Mouse (Mus musculus) megakaryocyte-erythroid progenitor cell, adult 5-6 weeks (primary cell): ENCODE results near the gene Fnbp1. TPM values are rescaled to one million over a fixed set of nuclear protein-coding genes. Genes with fewer than 3 reads are reported as not detected.

ENCODE experiments used
- ATAC-seq: replicated peaks from 2 replicates; pipeline ENCODE4 v1.8.0; 2016; ENCODE audit warnings: mild to moderate bottlenecking, inconsistent platforms; ENCODE audit not compliant: severe bottlenecking, poor library complexity, low FRiP score, low TSS enrichment
- total RNA-seq, 2 experiments: library from RNA; stranded (forward) in 1 of 2; stranded (reverse) in 1 of 2; fragments of 200-1000, 215-1000 nt in 1 of 2; fragments of >200 nt in 1 of 2; fragmentation: Nextera tagmentation in 1 of 2; gene quantifications; 2 replicates each; pipeline ENCODE4 v1.2.3; 2014 to 2017

Fnbp1 gene
- total RNA-seq, 2 experiments from 2014 or later: 30.7 to 36.4 TPM

- ATAC-seq: no peak
Measured at GRCm38 (mm10) chr2:31056070-31056469, 85.7 kb downstream of the Fnbp1 start.

GRCm38 (mm10) chr2:31053851-31054340, 87.9 kb downstream of the Fnbp1 start:
- no peak for ATAC-seq

- no peak for ATAC-seq
Measured at GRCm38 (mm10) chr2:31053426-31053825, 88.4 kb downstream of the Fnbp1 start.

- no peak for ATAC-seq
Measured at GRCm38 (mm10) chr2:31052441-31052840, 89.4 kb downstream of the Fnbp1 start.

- peak; percentile 91 for ATAC-seq
Measured at GRCm38 (mm10) chr2:31048037-31048436, 93.8 kb downstream of the Fnbp1 start.

- ATAC-seq: no peak
Measured at GRCm38 (mm10) chr2:31043856-31044255, 98.0 kb downstream of the Fnbp1 start.

- ATAC-seq: no peak
Measured at GRCm38 (mm10) chr2:31042881-31043280, 98.9 kb downstream of the Fnbp1 start.

- no peak for ATAC-seq
Measured at GRCm38 (mm10) chr2:31041386-31041785, 100.4 kb downstream of the Fnbp1 start.

GRCm38 (mm10) chr2:31040487-31040886, 101.3 kb downstream of the Fnbp1 start:
- ATAC-seq: no peak

GRCm38 (mm10) chr2:31040043-31040442, 101.8 kb downstream of the Fnbp1 start:
- ATAC-seq: no peak

- ATAC-seq: no peak
Measured at GRCm38 (mm10) chr2:31036811-31037210, 105.0 kb downstream of the Fnbp1 start.

GRCm38 (mm10) chr2:31031972-31032371, 109.8 kb downstream of the Fnbp1 start:
- no peak for ATAC-seq

- no peak for ATAC-seq
Measured at GRCm38 (mm10) chr2:31026642-31027041, 115.2 kb downstream of the Fnbp1 start.

- ATAC-seq: no peak
Measured at GRCm38 (mm10) chr2:31025458-31025857, 116.3 kb downstream of the Fnbp1 start.

GRCm38 (mm10) chr2:31024618-31025370, 117.0 kb downstream of the Fnbp1 start:
- peak; percentile 68; the same call in 1 of the 2 replicates for ATAC-seq

GRCm38 (mm10) chr2:31023940-31024339, 117.9 kb downstream of the Fnbp1 start:
- no peak for ATAC-seq

GRCm38 (mm10) chr2:31020202-31020601, 121.6 kb downstream of the Fnbp1 start:
- no peak for ATAC-seq

- no peak for ATAC-seq
Measured at GRCm38 (mm10) chr2:31019011-31019410, 122.8 kb downstream of the Fnbp1 start.

GRCm38 (mm10) chr2:31018519-31018918, 123.3 kb downstream of the Fnbp1 start:
- ATAC-seq: no peak

- no peak for ATAC-seq
Measured at GRCm38 (mm10) chr2:31017625-31018317, 124.0 kb downstream of the Fnbp1 start.
